Mouse (Mus musculus) brain, embryonic 14.5 days (tissue): ENCODE data around the gene Slc25a41. TPM values are rescaled to one million over a fixed set of nuclear protein-coding genes. Genes with fewer than 3 reads are reported as not detected.
"Not testable (repeated sequence)": the region's sequence is repeated elsewhere in the genome, so short reads cannot be mapped to it uniquely, and the experiment has no call there.

Experiments used
- DNase-seq: peaks from one replicate; pipeline ENCODE4 v3.0.0-alpha.2; 2011; ENCODE audit warnings: low read depth
- CTCF ChIP-seq: fragments of 200-500 bp; IDR thresholded peaks from 2 replicates; pipeline ENCODE4 v1.5.1; 2012; ENCODE audit warnings: inconsistent platforms, mild to moderate bottlenecking, moderate library complexity, borderline replicate concordance; ENCODE audit not compliant: insufficient read depth, insufficient read length; ENCODE audit errors: extremely low read depth
- POLR2A ChIP-seq: fragments of 200-500 bp; IDR thresholded peaks from 2 replicates; pipeline ENCODE4 v1.6.1; 2012; ENCODE audit warnings: mild to moderate bottlenecking, inconsistent platforms, borderline replicate concordance; ENCODE audit not compliant: poor library complexity, insufficient read depth, insufficient read length, severe bottlenecking; ENCODE audit errors: extremely low read depth
- polyA plus RNA-seq: library from polyadenylated mRNA; depleted of rRNA; stranded (reverse); fragments of >200 nt; gene quantifications from 2 replicates; pipeline ENCODE4 v1.2.3, GENCODE M21; 2012

The Slc25a41 gene
- polyA plus RNA-seq, 1 experiment = 0.12 TPM

GRCm38 (mm10) chr17:57063031-57063430 lies 21.6 kb upstream of the Slc25a41 start:
- DNase-seq = no peak
- TF ChIP-seq POLR2A = no peak
- no peak for TF ChIP-seq CTCF

- no peak for DNase-seq
- TF ChIP-seq CTCF (no peak), POLR2A (no peak)
Observed at GRCm38 (mm10) chr17:57062548-57062947, 21.1 kb upstream of the Slc25a41 start.

GRCm38 (mm10) chr17:57062011-57062521 lies 20.6 kb upstream of the Slc25a41 start:
- TF ChIP-seq POLR2A (no peak), CTCF (no peak)
- DNase-seq = no peak

GRCm38 (mm10) chr17:57061069-57061468 lies 19.6 kb upstream of the Slc25a41 start:
- TF ChIP-seq CTCF (no peak), POLR2A (no peak)

GRCm38 (mm10) chr17:57060231-57060801 lies 18.9 kb upstream of the Slc25a41 start:
- peak; percentile 99 for DNase-seq
- 0 out of 2 replicates have a peak, but pooled peaks have one; percentile 16 for TF ChIP-seq POLR2A
- peak; percentile 78 for TF ChIP-seq CTCF

More at GRCm38 (mm10) chr17:57061069-57061468, 19.6 kb upstream of the Slc25a41 start:
- no peak for DNase-seq

- TF ChIP-seq POLR2A (0 out of 2 replicates have a peak, but pooled peaks have one; percentile 39), CTCF (no peak)
- peak; percentile 96 for DNase-seq
Observed at GRCm38 (mm10) chr17:57059486-57059977, 18.1 kb upstream of the Slc25a41 start, which contains the start of gene Slc25a23. Slc25a23 (minus strand) TSS chr17:57059863.

GRCm38 (mm10) chr17:57058891-57059485 lies 17.5 kb upstream of the Slc25a41 start, which contains the start of gene Crb3:
Crb3 (plus strand) TSS chr17:57059105.
- TF ChIP-seq CTCF = no peak
- no peak for TF ChIP-seq POLR2A
- DNase-seq = peak; percentile 37

- no peak for DNase-seq
- TF ChIP-seq POLR2A (no peak), CTCF (no peak)
Observed at GRCm38 (mm10) chr17:57056246-57056645, 14.8 kb upstream of the Slc25a41 start.

GRCm38 (mm10) chr17:57051679-57052078 lies 10.2 kb upstream of the Slc25a41 start:
- TF ChIP-seq CTCF = peak; percentile 12; the same call in 1 of the 2 replicates
- not testable (repeated sequence) for DNase-seq

- no peak for DNase-seq
- TF ChIP-seq CTCF (no peak), POLR2A (no peak)
Observed at GRCm38 (mm10) chr17:57048816-57049215, 7.4 kb upstream of the Slc25a41 start.

GRCm38 (mm10) chr17:57047406-57047805 lies 6.0 kb upstream of the Slc25a41 start:
- TF ChIP-seq POLR2A = no peak
- TF ChIP-seq CTCF = no peak
- no peak for DNase-seq

GRCm38 (mm10) chr17:57038978-57039377 lies 2.5 kb downstream of the Slc25a41 start:
- DNase-seq = no peak
- no peak for TF ChIP-seq POLR2A
- peak; percentile 26; the same call in 1 of the 2 replicates for TF ChIP-seq CTCF

GRCm38 (mm10) chr17:57032854-57033253 lies 8.6 kb downstream of the Slc25a41 start:
- no peak for TF ChIP-seq POLR2A
- TF ChIP-seq CTCF = no peak
- DNase-seq = no peak
